Mouse (Mus musculus) gastrocnemius, postnatal 14 days (tissue): ENCODE measurements around the gene Obox6. TPM values are rescaled to one million over a fixed set of nuclear protein-coding genes. Genes with fewer than 3 reads are reported as not detected.

Experiments
- DNase-seq: peaks from one replicate; pipeline ENCODE4 v3.0.0; 2021; ENCODE audit warnings: mixed read lengths
- intact Hi-C: fragments of 180-260 bp; cut with DNase I; formaldehyde crosslinking; loops from one replicate; pipeline ENCODE4 v1.15.1; 2025; ENCODE audit warnings: low total_unique reads
- long read RNA-seq, 2 experiments: library from polyadenylated mRNA; stranded (forward); transcript quantifications; one replicate each; pipeline ENCODE4 v2.0.0; 2021
- total RNA-seq, 2 experiments: library from RNA; stranded (reverse); gene quantifications; 2 replicates each; pipeline ENCODE4 v1.2.3; 2021

The Obox6 gene
- not detected for total RNA-seq
- long read RNA-seq, experiment 1, result 0 reads
- long read RNA-seq, experiment 2, result 0 reads

DNA sequence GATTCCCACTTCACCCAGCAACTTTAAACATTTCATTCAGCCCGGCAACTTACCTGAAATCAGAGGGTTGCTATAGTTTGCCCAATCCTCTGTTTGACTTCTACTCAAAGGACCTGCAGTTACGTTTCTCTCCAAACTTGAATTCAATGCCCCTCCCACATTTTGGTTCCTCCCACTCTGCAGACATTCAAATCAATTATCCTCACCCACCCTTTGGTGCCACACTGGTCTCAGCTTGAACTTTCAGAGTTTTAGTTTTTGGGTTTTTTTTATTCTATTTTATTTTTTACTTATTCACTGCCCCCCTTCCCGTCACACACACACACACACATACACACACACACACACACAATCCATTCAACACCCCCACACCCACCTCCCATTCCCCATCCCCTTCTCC, at the start of gene Obox6:
Gene Obox6 (minus strand): TSS at position 101 of the 400 bp plus-strand sequence.
- no peak for DNase-seq

DNA sequence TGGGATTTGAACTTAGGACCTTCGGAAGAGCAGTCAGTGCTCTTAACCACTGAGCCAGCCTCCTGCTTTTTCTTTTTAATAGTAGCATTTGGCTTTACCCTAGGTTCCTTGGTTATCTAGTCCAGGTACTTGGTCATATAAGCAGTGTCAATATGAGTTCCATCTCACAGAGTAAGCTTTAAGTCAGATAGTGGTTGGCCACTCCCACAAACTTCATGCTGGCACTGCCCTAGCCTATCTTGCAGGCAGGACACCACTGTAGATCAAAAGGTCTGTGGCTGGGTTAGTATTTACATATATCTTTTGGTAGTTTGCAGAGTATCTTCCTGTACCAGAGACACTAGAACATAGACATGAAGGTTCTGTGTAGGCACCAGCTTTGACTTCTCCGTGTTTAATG, 44.6 kb upstream of the Obox6 start:
- intact Hi-C loops, result no loop called here
- no peak for DNase-seq

More for the DNA sequence above, at the start of gene Obox6:
- intact Hi-C loops, result no loop called here

DNA sequence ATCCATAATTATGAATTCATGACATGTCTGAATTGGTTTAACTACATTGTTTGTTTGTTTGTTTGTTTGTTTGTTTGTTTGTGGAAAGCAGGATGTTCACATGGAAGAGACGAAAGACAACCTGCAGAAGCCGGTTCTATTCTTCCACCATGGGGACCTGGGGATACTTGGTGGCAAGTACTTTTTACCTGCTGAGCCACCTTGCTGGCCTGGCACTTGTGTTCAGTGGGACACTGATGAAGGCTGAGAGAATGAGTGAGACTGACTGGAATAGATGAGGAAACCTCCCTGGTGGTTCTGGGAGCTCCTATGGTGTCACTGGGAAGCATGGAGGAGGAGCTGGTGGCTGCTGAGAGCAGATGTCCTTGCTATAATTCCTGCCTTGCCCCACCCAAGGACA, 42.8 kb upstream of the Obox6 start, which contains the start of gene Crxos:
Gene Crxos (plus strand): TSS at position 301 of the 400 bp plus-strand sequence.
- intact Hi-C loops, result no loop called here
- DNase-seq, result no peak

DNA sequence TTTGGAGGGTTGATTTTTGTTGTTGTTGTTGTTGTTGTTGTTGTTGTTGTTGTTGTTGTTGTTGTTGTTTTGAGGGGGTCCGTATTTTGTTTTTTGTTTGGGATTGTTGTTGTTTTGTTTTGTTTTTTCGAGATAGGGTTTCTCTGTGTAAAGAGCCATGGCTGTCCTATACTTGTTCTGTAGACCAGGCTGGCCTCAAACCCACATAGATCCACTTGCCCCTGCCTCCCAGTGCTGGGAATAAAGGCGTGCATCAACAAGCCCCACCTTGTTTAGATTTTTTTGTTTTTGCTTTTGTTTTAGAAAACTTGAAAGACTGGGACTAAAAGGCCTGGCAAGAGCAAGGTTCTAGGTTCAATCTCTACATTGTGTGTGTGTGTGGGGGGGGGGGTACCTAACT, 42.4 kb upstream of the Obox6 start:
- no peak for DNase-seq
- intact Hi-C loops, result no loop called here

DNA sequence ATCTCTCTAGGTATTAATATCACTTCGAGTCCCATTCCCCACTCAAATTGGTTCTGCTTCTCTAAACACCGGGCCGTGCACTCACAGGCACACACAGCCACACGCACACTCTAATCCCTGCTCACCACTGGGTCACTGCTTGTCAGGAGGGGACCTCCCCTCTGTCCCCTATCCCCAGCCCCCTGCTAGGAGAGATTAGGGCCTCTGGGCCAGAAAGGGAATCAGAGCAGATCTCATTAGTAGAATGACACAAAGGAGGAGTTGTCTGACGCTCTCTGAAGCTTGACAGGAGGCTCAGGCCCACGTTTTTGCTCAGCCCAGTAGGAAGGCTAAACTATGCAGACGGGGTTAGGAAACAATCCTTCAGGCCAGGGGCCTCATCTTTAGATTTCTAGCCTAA, 41.9 kb upstream of the Obox6 start:
- no peak for DNase-seq
- intact Hi-C loops, result no loop called here

DNA sequence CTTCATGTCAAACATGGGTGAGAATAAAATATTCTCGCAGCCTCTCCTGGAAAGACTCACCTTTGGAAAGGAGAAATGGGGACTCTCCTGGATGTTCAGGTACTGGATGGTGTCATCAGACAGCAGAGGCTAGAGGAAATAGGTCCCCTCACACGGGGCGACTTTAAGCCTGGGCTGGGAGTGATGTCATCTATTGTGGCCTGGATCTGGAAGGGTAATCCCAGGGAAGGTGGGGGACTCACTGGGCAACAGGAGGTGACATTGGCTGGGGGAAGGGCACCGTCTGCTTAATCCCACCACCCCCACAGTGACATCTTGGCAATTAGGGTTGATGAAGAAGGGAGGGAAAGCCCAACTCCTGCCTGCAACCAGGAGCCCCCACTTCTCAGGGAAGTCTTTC, 40.3 kb upstream of the Obox6 start, which contains the start of gene Crx:
Gene Crx (minus strand): TSS at position 213 of the 400 bp plus-strand sequence.
- no peak for DNase-seq
- intact Hi-C loops, result no loop called here

DNA sequence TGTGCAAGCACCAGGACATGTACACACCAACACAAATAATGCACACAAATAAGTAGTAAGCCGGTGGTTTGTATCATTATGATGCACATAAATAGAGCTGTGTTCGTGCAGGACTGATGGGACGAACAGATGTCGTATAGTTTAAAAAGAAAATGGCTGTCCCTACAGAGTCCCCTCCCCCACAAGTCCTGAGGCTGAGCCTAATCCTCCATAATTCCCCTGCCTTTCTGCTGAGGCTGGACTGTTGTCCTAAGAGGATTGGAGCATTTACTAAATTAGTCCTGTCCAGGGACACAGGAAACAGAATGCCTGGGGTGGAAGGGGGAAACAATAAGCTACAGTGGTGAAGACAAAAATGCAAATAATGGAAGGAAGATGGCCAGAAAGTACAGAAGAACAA, 24.6 kb upstream of the Obox6 start:
- intact Hi-C loops, result no loop called here
- no peak for DNase-seq

DNA sequence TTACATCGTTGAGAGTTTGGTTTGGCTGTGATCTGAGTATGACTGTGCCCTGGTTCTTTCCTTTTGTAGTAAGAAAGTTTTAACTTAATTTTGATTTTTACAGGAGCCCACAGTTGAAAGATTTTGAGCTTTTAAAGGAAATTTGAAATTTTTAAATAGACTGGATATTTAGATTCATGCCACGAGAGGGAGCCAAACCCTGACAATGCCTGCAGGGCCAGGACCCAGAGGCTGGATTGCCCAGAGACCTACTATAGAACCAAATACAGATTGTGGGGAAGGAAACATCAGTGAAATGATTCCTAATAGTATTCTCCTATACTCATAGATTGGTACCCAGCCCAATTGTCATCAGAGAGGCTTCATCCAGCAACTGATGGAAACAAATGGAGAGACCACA, 20.2 kb upstream of the Obox6 start:
- intact Hi-C loops, result no loop called here

More for the DNA sequence above, 20.2 kb upstream of the Obox6 start:
- no peak for DNase-seq

Other genes starting within 250 kb of the Obox6 start
- gene Obox3, start 199.8 kb downstream of the Obox6 start, total RNA-seq, result not detected
- not detected for gene Obox5, start 89.5 kb downstream of the Obox6 start, total RNA-seq
- not detected for gene Crx, start 40.3 kb upstream of the Obox6 start, total RNA-seq
- gene Crxos, start 42.9 kb upstream of the Obox6 start, total RNA-seq, result not detected
- 100 to 1,000 TPM; 759 to 773 TPM for gene Selenow, start 82.7 kb upstream of the Obox6 start, total RNA-seq
- gene Nop53, start 106.4 kb upstream of the Obox6 start, total RNA-seq, result 100 to 1,000 TPM; 121 to 127 TPM
- 100 to 1,000 TPM in 1 of 2 experiments, 10 to 100 TPM in 1; 91.3 to 101 TPM for gene Ehd2, start 127.9 kb upstream of the Obox6 start, total RNA-seq
- gene Bicra, start 208.2 kb upstream of the Obox6 start, total RNA-seq, result 1 to 10 TPM; 7.9 to 8.8 TPM
- gene Zfp541, start 222.1 kb upstream of the Obox6 start, total RNA-seq, result not detected